Mouse (Mus musculus): ENCODE measurements around the gene Xcl1.

The Xcl1 gene

GRCm38 (mm10) chr1:164905047-164905446 lies 30.3 kb downstream of the Xcl1 start:
- DNase-seq (ENCODE audit: low spot score in 2 of 2), result peak; percentile 47 to 65

GRCm38 (mm10) chr1:164900696-164901095 lies 34.6 kb downstream of the Xcl1 start:
- peak in 1 of 2 experiments; percentile 5 for DNase-seq (ENCODE audit: low spot score in 2 of 2)

GRCm38 (mm10) chr1:164900226-164900625 lies 35.1 kb downstream of the Xcl1 start:
- no peak for DNase-seq (ENCODE audit: low spot score in 2 of 2)

GRCm38 (mm10) chr1:164899506-164899905 lies 35.8 kb downstream of the Xcl1 start:
- peak in 1 of 2 experiments; percentile 4 for DNase-seq (ENCODE audit: low spot score in 2 of 2)

GRCm38 (mm10) chr1:164898846-164899351 lies 36.4 kb downstream of the Xcl1 start:
- DNase-seq (ENCODE audit: low spot score in 2 of 2), result peak; percentile 42 to 76

- no peak for DNase-seq (ENCODE audit: low spot score in 2 of 2)
These were observed 38.0 kb downstream of the Xcl1 start for GRCm38 (mm10) chr1:164897163-164897817.

- peak in 1 of 2 experiments; percentile 4 for DNase-seq (ENCODE audit: low spot score in 2 of 2)
These were observed 38.8 kb downstream of the Xcl1 start for GRCm38 (mm10) chr1:164896211-164897145.

- DNase-seq (ENCODE audit: low spot score in 2 of 2), result no peak
These were observed 39.5 kb downstream of the Xcl1 start for GRCm38 (mm10) chr1:164895806-164896205.

- no peak for DNase-seq (ENCODE audit: low spot score in 2 of 2)
These were observed 45.0 kb downstream of the Xcl1 start for GRCm38 (mm10) chr1:164890366-164890765.

- no peak for DNase-seq (ENCODE audit: low spot score in 2 of 2)
These were observed 46.8 kb downstream of the Xcl1 start for GRCm38 (mm10) chr1:164888563-164888962.

- DNase-seq (ENCODE audit: low spot score in 2 of 2), result no peak
These were observed 47.6 kb downstream of the Xcl1 start for GRCm38 (mm10) chr1:164887775-164888174.

- no peak for DNase-seq (ENCODE audit: low spot score in 2 of 2)
These were observed 53.4 kb downstream of the Xcl1 start for GRCm38 (mm10) chr1:164881891-164882290.

Data from cerebellum, postnatal 4 days (tissue).